Mouse (Mus musculus) cerebellum, adult 2 months (tissue): ENCODE results near the gene Wnt5b.

ENCODE experiments used
- CTCF ChIP-seq: fragments of 200-500 bp; IDR thresholded peaks from 2 replicates; pipeline ENCODE4 v1.5.1; 2011; ENCODE audit warnings: low read depth, mild to moderate bottlenecking, control low read depth, low read length, moderate library complexity, borderline replicate concordance; ENCODE audit not compliant: insufficient read depth
- POLR2A ChIP-seq: fragments of 200-500 bp; IDR thresholded peaks from 2 replicates; pipeline ENCODE4 v1.6.1; 2011; ENCODE audit warnings: low read length, control low read depth, borderline replicate concordance; ENCODE audit not compliant: insufficient read depth

- TF ChIP-seq CTCF (no peak), POLR2A (no peak)
Observed at GRCm38 (mm10) chr6:119420357-119420756, 123.8 kb downstream of the Wnt5b start.
